Mouse (Mus musculus) inflammation-experienced regulatory T-cells, adult 6 months (primary cell): Measurements from ENCODE around the gene Tal1. TPM values are rescaled to one million over a fixed set of nuclear protein-coding genes. Genes with fewer than 3 reads are reported as not detected.

ENCODE experiments used
- ATAC-seq: one replicate; pipeline ENCODE4 v1.8.0; 2017
- polyA plus RNA-seq, 3 experiments: library from polyadenylated mRNA; unstranded; fragments of 100-300 nt; shearing (Covaris generic); gene quantifications; one replicate each; pipeline ENCODE4 v1.2.1; 2017

The Tal1 gene
- polyA plus RNA-seq, 3 experiments from 2014 or later, result not detected

DNA sequence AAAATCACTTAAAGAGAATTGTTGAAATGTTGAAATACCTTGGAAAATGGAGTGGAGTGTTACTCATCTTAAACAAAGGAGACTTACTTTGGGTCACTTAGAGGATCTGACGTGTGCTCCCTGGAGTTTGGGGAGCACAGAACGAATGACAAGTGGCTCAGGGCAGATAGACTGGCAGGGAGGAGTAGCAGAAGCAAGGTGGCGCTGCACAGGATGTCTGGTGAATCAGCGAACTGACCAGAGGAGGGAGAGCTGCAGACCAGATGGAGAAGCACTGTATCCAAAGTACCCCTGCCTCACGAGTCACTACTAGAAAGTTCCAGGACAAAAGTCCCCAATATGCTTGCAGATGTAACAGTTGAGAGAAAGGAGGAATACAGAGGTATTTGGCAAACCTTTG, 57.0 kb downstream of the Tal1 start:
- ATAC-seq, result no peak

- ATAC-seq, result no peak
These were observed 63.4 kb downstream of the Tal1 start for GRCm38 (mm10) chr4:115119642-115120041.

DNA sequence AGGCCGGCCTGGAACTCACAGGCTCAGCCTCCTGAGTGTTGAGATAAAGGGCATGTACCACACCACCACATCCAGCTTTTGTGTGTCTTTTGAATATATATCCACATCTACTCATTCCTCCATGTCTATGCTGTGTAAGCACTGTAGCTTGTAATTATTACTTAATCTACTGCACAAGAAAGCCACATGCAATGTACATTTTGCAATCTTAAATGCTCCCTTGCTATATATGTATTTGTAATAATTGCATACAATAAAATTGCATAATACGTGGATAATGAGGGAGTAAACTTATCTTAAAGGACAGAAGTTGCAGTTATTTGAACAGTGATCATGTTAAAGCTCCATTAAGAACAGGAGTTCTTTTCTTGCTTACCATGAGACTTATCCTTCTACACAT, 64.9 kb downstream of the Tal1 start:
- ATAC-seq, result no peak

Other genes with a start within 250 kb of the Tal1 start
- not detected for gene Gm12830, start 234.7 kb upstream of the Tal1 start, polyA plus RNA-seq
- under 1 TPM in 2 of 3 experiments, not detected in 1; 0.23 to 0.26 TPM for gene Foxd2, start 147.6 kb upstream of the Tal1 start, polyA plus RNA-seq
- gene Foxe3, start 130.4 kb upstream of the Tal1 start, polyA plus RNA-seq, result not detected
- gene Cmpk1, start 69.2 kb upstream of the Tal1 start, polyA plus RNA-seq, result 100 to 1,000 TPM in 1 of 3 experiments, 10 to 100 TPM in 2; 47.5 to 119 (median 55.1) TPM
- 10 to 100 TPM in 1 of 3 experiments, 1 to 10 TPM in 1, under 1 TPM in 1; 0.70 to 13.9 (median 1.4) TPM for gene Stil, start 56.3 kb upstream of the Tal1 start, polyA plus RNA-seq
- gene Pdzk1ip1, start 32.3 kb downstream of the Tal1 start, polyA plus RNA-seq, result 10 to 100 TPM in 2 of 3 experiments, 1 to 10 TPM in 1; 9.1 to 42.2 (median 33.9) TPM
- gene Cyp4x1, start 77.9 kb downstream of the Tal1 start, polyA plus RNA-seq, result under 1 TPM in 2 of 3 experiments, not detected in 1; 0.09 to 0.16 TPM
- gene Cyp4a29, start 185.7 kb downstream of the Tal1 start, polyA plus RNA-seq, result not detected
- gene Cyp4a12a, start 242.6 kb downstream of the Tal1 start, polyA plus RNA-seq, result not detected